Mouse (Mus musculus) brain, embryonic 14.5 days (tissue): ENCODE measurements around the gene Cd69.

Source experiments
- CTCF ChIP-seq: fragments of 200-500 bp; IDR thresholded peaks from 2 replicates; pipeline ENCODE4 v1.5.1; 2012; ENCODE audit warnings: inconsistent platforms, mild to moderate bottlenecking, moderate library complexity, borderline replicate concordance; ENCODE audit not compliant: insufficient read depth, insufficient read length; ENCODE audit errors: extremely low read depth
- POLR2A ChIP-seq: fragments of 200-500 bp; IDR thresholded peaks from 2 replicates; pipeline ENCODE4 v1.6.1; 2012; ENCODE audit warnings: mild to moderate bottlenecking, inconsistent platforms, borderline replicate concordance; ENCODE audit not compliant: poor library complexity, insufficient read depth, insufficient read length, severe bottlenecking; ENCODE audit errors: extremely low read depth

DNA sequence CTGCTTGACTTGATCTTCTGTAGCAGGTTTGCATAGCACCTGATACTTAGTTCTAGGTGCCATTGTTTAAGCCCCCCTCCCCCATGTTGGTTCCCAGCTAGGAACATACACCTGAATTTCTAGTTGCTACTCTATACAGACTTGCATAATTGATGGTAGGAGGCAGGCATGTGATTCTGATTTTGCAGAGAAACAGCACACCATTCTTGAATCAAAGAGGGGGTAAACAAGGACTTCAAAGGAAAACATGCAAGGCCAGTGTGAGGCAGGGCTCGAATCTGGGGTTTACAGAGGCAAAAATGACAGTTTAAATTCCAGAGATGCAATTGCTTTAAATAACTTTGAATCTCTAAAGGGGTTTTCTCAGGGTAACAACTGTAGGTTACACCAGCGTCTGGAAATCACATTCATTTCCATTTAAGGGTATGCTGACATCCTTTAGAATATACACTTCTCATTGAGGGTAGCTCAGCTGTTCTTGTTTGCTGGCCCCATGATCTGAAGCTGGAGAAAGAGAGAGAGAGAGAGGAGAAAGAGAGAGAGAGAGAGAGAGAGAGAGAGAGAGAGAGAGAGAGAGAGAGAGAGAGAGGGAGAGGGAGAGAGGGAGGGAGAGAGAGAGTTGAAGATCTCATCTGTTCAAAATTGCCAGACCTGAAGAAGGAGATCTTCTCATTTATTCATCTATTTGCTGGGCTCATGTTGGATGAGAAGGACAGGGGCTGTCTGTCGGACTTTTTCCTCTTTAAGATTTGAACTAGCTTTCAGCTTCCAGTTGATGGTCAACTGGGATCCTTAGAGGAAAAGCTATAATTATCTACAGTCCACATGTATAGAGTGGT is 46.1 kb downstream of the Cd69 start:
- no peak for TF ChIP-seq CTCF
- no peak for TF ChIP-seq POLR2A
